In the genomic region with DNA sequence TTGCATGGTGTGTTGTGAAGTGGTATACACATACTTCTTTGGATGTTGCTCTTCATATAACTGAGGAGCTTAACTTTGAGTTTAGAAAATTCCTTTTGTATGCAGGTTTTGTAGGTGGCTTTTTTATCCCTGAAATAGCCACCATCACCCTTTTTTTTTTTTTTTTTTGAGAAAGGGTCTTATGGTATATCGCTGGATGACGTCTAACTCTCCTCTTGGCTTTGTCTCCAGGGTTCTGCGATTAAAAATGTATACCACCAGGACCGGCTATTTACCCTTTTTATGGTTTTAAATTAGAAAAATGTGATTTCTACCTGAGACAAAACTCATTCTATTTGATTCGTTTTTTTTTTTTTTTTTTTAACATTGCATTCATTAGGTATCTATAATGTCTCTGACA, we compare ENCODE assay signal across 10 mouse cellular contexts. TPM values are rescaled to one million over a fixed set of nuclear protein-coding genes. Genes with fewer than 3 reads are reported as not detected.
A peak's percentile ranks its signal among the peaks of the same experiment; 100 is the strongest.
DNase-seq lines count a peak whose midpoint lies in the region; ATAC-seq lines count a peak whose summit lies in the region.
"Had no signal": no experiment of that assay in that cellular context is flagged by ENCODE, and none has a peak within 500 bp of the region (broad histone marks: within the 10 kb centered on the region; RNA-seq: fewer than 3 reads in every experiment).

No protein-coding gene starts in this region.

- no peaks in the 10 kb centered on the region for H3K27me3 ChIP-seq in lung, embryonic 16.5 days (ENCODE audit: control insufficient read depth, insufficient read depth, low read depth, low read length)
- H3K27me3 ChIP-seq in forebrain, embryonic 16.5 days (replicated peaks; ENCODE audit: control insufficient read depth, insufficient read depth, low read length), result no peaks in the 10 kb centered on the region
- H3K27me3 ChIP-seq in liver, embryonic 11.5 days (replicated peaks; ENCODE audit: control insufficient read depth, insufficient read depth, low read length), result no peaks in the 10 kb centered on the region
- no peaks in the 10 kb centered on the region for H3K27me3 ChIP-seq in stomach, embryonic 14.5 days (ENCODE audit: control insufficient read depth, insufficient read depth, low read length)

- no peak for ATAC-seq in lung, embryonic 16.5 days (ENCODE audit: low read depth)
- no peak for ATAC-seq in forebrain, embryonic 16.5 days
- ATAC-seq in liver, embryonic 11.5 days (replicated peaks; ENCODE audit: low FRiP score), result no peak
- ATAC-seq in stomach, embryonic 14.5 days (ENCODE audit: insufficient number of reproducible peaks, insufficient read depth, low FRiP score, low read depth), result no peak

- WGBS in lung, embryonic 16.5 days, result 59% methylated on average over 5 of the region's 5 CpGs
- 57% methylated on average over 5 of the region's 5 CpGs for WGBS in forebrain, embryonic 16.5 days
- 65% methylated on average over 5 of the region's 5 CpGs for WGBS in liver, embryonic 11.5 days
- 64% methylated on average over 5 of the region's 5 CpGs for WGBS in stomach, embryonic 14.5 days

- DNase-seq in lung, postnatal 10 days, result no peak
- no peak for DNase-seq in liver, embryonic 11.5 days (ENCODE audit: low spot score)
- DNase-seq in right cerebral cortex, postnatal 10 days (ENCODE audit: low spot score in 2 of 2), result no peak
- no peak for DNase-seq in embryo, embryonic 10 days (ENCODE audit: low spot score)
- DNase-seq in left cerebral cortex, adult 9 months (ENCODE audit: low spot score in 2 of 2), result no peak
- DNase-seq: cerebellum, adult 9-11 months; lung, adult 18-20 months had no signal

- peaks cover 12% of the 10 kb centered on the region for H3K4me1 ChIP-seq in lung, embryonic 16.5 days (replicated peaks; ENCODE audit: control insufficient read depth, insufficient read depth, low read length)
- H3K4me1 ChIP-seq in forebrain, embryonic 16.5 days (replicated peaks; ENCODE audit: control insufficient read depth, insufficient read depth, low read length), result peaks cover 12% of the 10 kb centered on the region
- peaks cover 12% of the 10 kb centered on the region for H3K4me1 ChIP-seq in liver, embryonic 11.5 days (replicated peaks; ENCODE audit: control insufficient read depth, insufficient read depth, low read length)
- peaks cover 7% of the 10 kb centered on the region; the same call in 1 of the 2 replicates for H3K4me1 ChIP-seq in stomach, embryonic 14.5 days (ENCODE audit: control insufficient read depth, insufficient read depth, low read length)

- H3K4me2 ChIP-seq in lung, embryonic 16.5 days (ENCODE audit: low read depth, low read length), result peak overlapping the region; percentile 29; the same call in 1 of the 2 replicates
- peak overlapping the region; percentile 54 for H3K4me2 ChIP-seq in forebrain, embryonic 16.5 days (ENCODE audit: low read length)
- peak overlapping the region; percentile 74 for H3K4me2 ChIP-seq in liver, embryonic 11.5 days
- H3K4me2 ChIP-seq in stomach, embryonic 14.5 days (replicated peaks; ENCODE audit: low read depth, low read length), result peak overlapping the region; percentile 70

- H3K27ac ChIP-seq in lung, embryonic 16.5 days (ENCODE audit: low read length), result no peak overlapping the region
- H3K27ac ChIP-seq in forebrain, embryonic 16.5 days (ENCODE audit: low read length), result no peak overlapping the region
- no peak overlapping the region for H3K27ac ChIP-seq in liver, embryonic 11.5 days (ENCODE audit: low read depth, low read length)
- no peak overlapping the region for H3K27ac ChIP-seq in stomach, embryonic 14.5 days (ENCODE audit: low read length)

- H3K36me3 ChIP-seq in lung, embryonic 16.5 days (ENCODE audit: control insufficient read depth, insufficient read depth, low read length), result no peaks in the 10 kb centered on the region
- H3K36me3 ChIP-seq in forebrain, embryonic 16.5 days (ENCODE audit: control insufficient read depth, insufficient read depth), result no peaks in the 10 kb centered on the region
- H3K36me3 ChIP-seq in liver, embryonic 11.5 days (ENCODE audit: control insufficient read depth, insufficient read depth, low read length), result no peaks in the 10 kb centered on the region
- no peaks in the 10 kb centered on the region for H3K36me3 ChIP-seq in stomach, embryonic 14.5 days (ENCODE audit: control insufficient read depth, insufficient read depth, low read length)

- 0 out of 2 replicates have a peak overlapping the region, but pooled peaks have one; percentile 10 for H3K4me3 ChIP-seq in lung, embryonic 16.5 days (ENCODE audit: low read length)
- H3K4me3 ChIP-seq in forebrain, embryonic 16.5 days (replicated peaks; ENCODE audit: low read length), result peak overlapping the region; percentile 22
- H3K4me3 ChIP-seq in liver, embryonic 11.5 days (ENCODE audit: low read depth, low read length), result peak overlapping the region; percentile 39
- H3K4me3 ChIP-seq in stomach, embryonic 14.5 days (ENCODE audit: low read depth, low read length), result peak overlapping the region; percentile 99; the same call in 1 of the 2 replicates

- no peaks in the 10 kb centered on the region for H3K9me3 ChIP-seq in lung, embryonic 16.5 days (ENCODE audit: control insufficient read depth, low read length)
- no peaks in the 10 kb centered on the region for H3K9me3 ChIP-seq in forebrain, embryonic 16.5 days (ENCODE audit: control insufficient read depth, low read length)
- H3K9me3 ChIP-seq in liver, embryonic 11.5 days (ENCODE audit: control insufficient read depth, low read length), result no peaks in the 10 kb centered on the region
- no peaks in the 10 kb centered on the region for H3K9me3 ChIP-seq in stomach, embryonic 14.5 days (ENCODE audit: control insufficient read depth, low read depth, low read length)

- H3K9ac ChIP-seq in lung, embryonic 16.5 days (ENCODE audit: low read length), result no peak overlapping the region
- 0 out of 2 replicates have a peak overlapping the region, but pooled peaks have one; percentile 32 for H3K9ac ChIP-seq in forebrain, embryonic 16.5 days (replicated peaks; ENCODE audit: low read depth, low read length)
- no peak overlapping the region for H3K9ac ChIP-seq in liver, embryonic 11.5 days (ENCODE audit: low read depth, low read length)
- 0 out of 2 replicates have a peak overlapping the region, but pooled peaks have one; percentile 6 for H3K9ac ChIP-seq in stomach, embryonic 14.5 days (replicated peaks; ENCODE audit: low read depth, low read length)

RNA-seq across cellular contexts. Expression of a gene that starts 2.2 kb away (rescaled TPM):
- 95.2 and 108 TPM in 2 replicates for polyA plus RNA-seq in lung, embryonic 16.5 days (2015; fragmentation: Nextera tagmentation; extraction: Ambion mirVana)
- 166 and 190 TPM in 2 replicates for polyA plus RNA-seq in forebrain, embryonic 16.5 days (2015; fragmentation: Nextera tagmentation; extraction: Ambion mirVana)
- 123 and 124 TPM in 2 replicates for polyA plus RNA-seq in liver, embryonic 11.5 days (2014; fragmentation: Nextera tagmentation; extraction: Ambion mirVana)
- polyA plus RNA-seq in stomach, embryonic 14.5 days (2014; fragmentation: Nextera tagmentation; extraction: Ambion mirVana), result 134 and 148 TPM in 2 replicates

Comparison
In these comparisons a context has a peak if more than half of its experiments do, and no peak if none do; other contexts are left out.
1. H3K4me3 ChIP-seq: peak in every context shown above with its lines; median percentile 99 in stomach, embryonic 14.5 days; 39 in liver, embryonic 11.5 days; 22 in forebrain, embryonic 16.5 days; 10 in lung, embryonic 16.5 days.
2. H3K9ac ChIP-seq: peak in forebrain, embryonic 16.5 days (single experiment) and stomach, embryonic 14.5 days (single experiment); none in lung, embryonic 16.5 days (single experiment) and liver, embryonic 11.5 days (single experiment).
3. Peak in every context shown above with its lines, with median percentiles within 50 percentile points of each other: H3K4me2 ChIP-seq.